Mouse (Mus musculus) T-helper 1 cell (primary cell): Measurements from ENCODE around the gene Psenen.

Source experiments
- in situ Hi-C: fragments of 300-600 bp; cut with MboI, MseI; formaldehyde crosslinking; loops from one replicate; pipeline ENCODE4 v1.15.1; 2025; ENCODE audit warnings: high pct_unique_total_duplicates

The Psenen gene

GRCm38 (mm10) chr7:30556894-30557536 lies 6.4 kb downstream of the Psenen start:
- in situ Hi-C loops: no loop called here

- in situ Hi-C loops: no loop called here
Observed at GRCm38 (mm10) chr7:30553810-30554584, 9.4 kb downstream of the Psenen start.

- in situ Hi-C loops: no loop called here
Observed at GRCm38 (mm10) chr7:30553021-30553589, 10.3 kb downstream of the Psenen start.

GRCm38 (mm10) chr7:30552102-30553020 lies 11.1 kb downstream of the Psenen start, which contains the start of the genes Hspb6 and Proser3:
Hspb6 (plus strand) TSS chr7:30552178.
Proser3 (minus strand) TSS chr7:30552299.
- in situ Hi-C loops: no loop called here

- in situ Hi-C loops: no loop called here
Observed at GRCm38 (mm10) chr7:30551445-30552101, 11.9 kb downstream of the Psenen start.

- in situ Hi-C loops: no loop called here
Observed at GRCm38 (mm10) chr7:30550603-30551002, 12.8 kb downstream of the Psenen start.

GRCm38 (mm10) chr7:30549880-30550279 lies 13.5 kb downstream of the Psenen start:
- in situ Hi-C loops: no loop called here

- in situ Hi-C loops: loop anchor here (5.0 kb wide), 1 partner anchor 1782 kb away; no protein-coding TSS in a partner anchor
Observed at GRCm38 (mm10) chr7:30544327-30544726, 19.1 kb downstream of the Psenen start.

- in situ Hi-C loops: loop anchor here (5.0 kb wide), 1 partner anchor 1778 kb away; no protein-coding TSS in a partner anchor
Observed at GRCm38 (mm10) chr7:30540572-30540971, 22.9 kb downstream of the Psenen start.

GRCm38 (mm10) chr7:30534633-30535577 lies 28.5 kb downstream of the Psenen start, which contains the start of gene Arhgap33:
Arhgap33 (minus strand) TSS chr7:30535060.
- in situ Hi-C loops: no loop called here

GRCm38 (mm10) chr7:30533941-30534632 lies 29.3 kb downstream of the Psenen start:
- in situ Hi-C loops: no loop called here

- in situ Hi-C loops: no loop called here
Observed at GRCm38 (mm10) chr7:30532931-30533330, 30.5 kb downstream of the Psenen start.

GRCm38 (mm10) chr7:30531291-30531815 lies 32.1 kb downstream of the Psenen start:
- in situ Hi-C loops: no loop called here

- in situ Hi-C loops: no loop called here
Observed at GRCm38 (mm10) chr7:30526981-30527380, 36.4 kb downstream of the Psenen start.

- in situ Hi-C loops: no loop called here
Observed at GRCm38 (mm10) chr7:30526399-30526798, 37.0 kb downstream of the Psenen start.

GRCm38 (mm10) chr7:30525954-30526353 lies 37.5 kb downstream of the Psenen start:
- in situ Hi-C loops: no loop called here

GRCm38 (mm10) chr7:30524487-30524886 lies 38.9 kb downstream of the Psenen start:
- in situ Hi-C loops: no loop called here

- in situ Hi-C loops: no loop called here
Observed at GRCm38 (mm10) chr7:30522871-30523270, 40.6 kb downstream of the Psenen start.

- in situ Hi-C loops: no loop called here
Observed at GRCm38 (mm10) chr7:30520856-30521255, 42.6 kb downstream of the Psenen start.
